Mouse (Mus musculus): ENCODE results near the gene Eci2. TPM values are rescaled to one million over a fixed set of nuclear protein-coding genes. Genes with fewer than 3 reads are reported as not detected.

Eci2 gene
- total RNA-seq, 2 experiments from 2014 or later: 45.9 to 49.5 TPM

Other genes starting within 250 kb of the Eci2 start
- gene Prpf4b, start 151.8 kb downstream of the Eci2 start, total RNA-seq (2021): 10 to 100 TPM; 80.8 to 98.2 TPM
- gene Fam217a, start 102.8 kb downstream of the Eci2 start, total RNA-seq (2021): under 1 TPM; 0.30 to 0.87 TPM
- gene 4933417A18Rik, start 102.7 kb downstream of the Eci2 start, total RNA-seq (2021): not detected
- gene Eci3, start 63.3 kb downstream of the Eci2 start, total RNA-seq (2021): under 1 TPM; 0.54 to 0.89 TPM